Mouse (Mus musculus) heart, embryonic 16.5 days (tissue): ENCODE measurements around the gene Plppr2. TPM values are rescaled to one million over a fixed set of nuclear protein-coding genes. Genes with fewer than 3 reads are reported as not detected.

Source experiments
- ATAC-seq: fragments of 200-750 bp; cut with Nextera tagmentation; replicated peaks from 2 replicates; pipeline ENCODE4 v1.8.0; 2017; ENCODE audit warnings: moderate number of reproducible peaks; ENCODE audit not compliant: insufficient read depth, low FRiP score; ENCODE audit errors: extremely low read depth
- H3K27ac ChIP-seq: fragments of 300-500 bp; sonication (generic); 2 replicates; pipeline ENCODE4 v1.5.1; 2014; ENCODE audit warnings: mild to moderate bottlenecking, low read length, control low read depth, moderate library complexity
- H3K27me3 ChIP-seq: fragments of 300-500 bp; sonication (generic); 2 replicates; pipeline ENCODE4 v1.6.1; 2014; ENCODE audit warnings: low read length, mixed read lengths; ENCODE audit not compliant: control insufficient read depth, insufficient read depth
- H3K36me3 ChIP-seq: fragments of 300-500 bp; sonication (generic); 2 replicates; pipeline ENCODE4 v1.6.1; 2014; ENCODE audit not compliant: control insufficient read depth, insufficient read depth
- H3K4me1 ChIP-seq: fragments of 300-500 bp; sonication (generic); 2 replicates; pipeline ENCODE4 v1.6.1; 2014; ENCODE audit warnings: low read length, mixed read lengths; ENCODE audit not compliant: control insufficient read depth, insufficient read depth
- H3K4me2 ChIP-seq: fragments of 300-500 bp; sonication (generic); 2 replicates; pipeline ENCODE4 v1.6.1; 2014; ENCODE audit warnings: low read depth, mild to moderate bottlenecking, control low read depth, low read length
- H3K4me3 ChIP-seq: fragments of 300-500 bp; sonication (generic); 2 replicates; pipeline ENCODE4 v1.5.1; 2014; ENCODE audit warnings: mild to moderate bottlenecking, control low read depth, low read length
- H3K9ac ChIP-seq: fragments of 300-500 bp; sonication (generic); 2 replicates; pipeline ENCODE4 v1.6.1; 2014; ENCODE audit warnings: low read length, control low read depth
- H3K9me3 ChIP-seq: fragments of 300-500 bp; sonication (generic); replicated peaks from 2 replicates; pipeline ENCODE4 v1.6.1; 2016; ENCODE audit warnings: low read length; ENCODE audit not compliant: control insufficient read depth
- WGBS: fragments of 180-500 bp; shearing (Covaris S2); extraction: QIAGEN DNeasy Blood & Tissue Kit; methylation state at CpG from one replicate; pipeline ENCODE4 v1.1.7; 2014; 5-methylcytosine and 5-hydroxymethylcytosine counted together
- polyA plus RNA-seq: library from polyadenylated mRNA; unstranded; fragments of >200 nt; fragmentation: Nextera tagmentation; extraction: Ambion mirVana; gene quantifications from 2 replicates; pipeline ENCODE4 v1.2.1, GENCODE M21; 2015

Gene Plppr2
- polyA plus RNA-seq, 1 experiment from 2014 or later, result 4.3 TPM

DNA sequence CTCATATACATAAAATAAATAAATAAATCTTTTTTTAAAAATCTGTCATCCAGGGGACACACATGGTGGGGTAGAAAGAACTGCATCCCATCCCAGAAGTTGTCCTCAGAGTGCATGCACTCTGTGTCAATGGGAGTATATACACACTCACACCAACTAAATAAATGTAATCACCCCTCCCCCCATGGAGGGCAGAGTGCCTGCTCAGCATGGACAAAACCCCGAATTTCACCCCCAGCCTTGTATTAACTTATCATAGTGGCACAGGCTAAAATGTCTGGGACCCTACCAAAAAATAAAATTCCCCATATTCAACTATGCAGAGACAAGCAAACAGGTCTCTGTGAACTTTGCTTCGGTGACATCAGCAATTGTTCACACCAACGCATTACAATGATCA is 17.8 kb downstream of the Plppr2 start:
- Histone ChIP-seq H3K9ac (no peak overlapping the region), H3K27ac (no peak overlapping the region), H3K36me3 (no peaks in the 10 kb centered on the region), H3K4me3 (no peak overlapping the region), H3K27me3 (0 out of 2 replicates have a peak, but pooled peaks cover 2% of the 10 kb centered on the region), H3K4me1 (peaks cover 4% of the 10 kb centered on the region), H3K9me3 (no peaks in the 10 kb centered on the region), H3K4me2 (0 out of 2 replicates have a peak overlapping the region, but pooled peaks have one; percentile 69)
- ATAC-seq, result no peak
- 75% methylated on average over 3 of the region's 3 CpGs for WGBS

DNA sequence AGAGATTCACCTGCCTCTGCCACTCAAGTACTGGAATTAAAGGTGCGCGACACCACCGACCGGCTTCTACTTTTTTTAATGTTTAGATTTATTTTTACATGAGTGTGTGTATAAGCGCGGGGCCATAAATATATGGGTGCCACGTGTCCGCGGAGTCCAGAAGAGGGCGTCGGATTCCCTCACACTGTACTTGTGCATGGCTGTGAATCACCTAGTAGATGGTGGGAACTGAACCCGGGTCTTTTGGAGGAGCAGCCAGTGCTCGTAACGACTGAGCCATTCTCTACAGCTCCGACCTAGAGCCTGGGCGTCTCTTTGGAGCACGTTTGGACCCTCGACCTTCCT is 18.4 kb downstream of the Plppr2 start:
- WGBS, result 2% methylated on average over 18 of the region's 18 CpGs

DNA sequence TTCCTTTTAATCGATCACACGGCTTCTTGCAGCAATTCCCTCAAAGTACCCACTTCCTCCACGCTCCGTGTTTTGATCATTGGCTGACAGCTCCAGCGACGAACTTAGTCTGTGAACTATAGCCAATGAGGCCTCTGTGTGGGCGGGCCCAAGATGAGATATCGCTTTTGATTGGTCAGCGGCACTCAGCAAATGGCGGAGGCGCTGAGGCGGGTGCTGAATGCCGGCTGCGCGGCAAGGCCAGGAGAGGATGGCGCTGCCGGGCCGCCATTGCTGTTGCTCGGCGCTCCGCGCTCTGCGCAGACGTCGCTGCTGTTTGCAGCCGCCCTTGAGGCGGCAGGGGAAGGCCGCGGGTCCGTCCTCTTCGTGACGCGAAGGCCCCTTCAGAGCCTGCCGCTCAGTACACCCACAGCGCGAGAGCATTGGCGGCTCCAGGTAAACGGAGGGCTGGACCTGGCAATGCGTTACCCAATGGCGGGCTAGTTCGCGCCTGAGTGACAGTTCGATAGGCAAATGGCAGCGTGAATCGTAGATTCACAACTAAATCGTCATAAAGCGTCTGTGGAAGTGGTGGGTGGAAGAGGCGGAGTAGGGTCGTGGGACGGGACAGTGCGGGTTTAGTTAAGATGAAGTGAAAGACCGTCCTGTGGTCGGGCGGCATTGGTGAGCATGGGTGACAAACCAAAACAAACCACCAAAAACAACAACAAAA is 18.9 kb downstream of the Plppr2 start, which contains the start of gene Swsap1:
Gene Swsap1, plus strand, starts transcription at position 186 of the 712 bp plus-strand sequence.
- Histone ChIP-seq H3K4me1 (peaks cover 6% of the 10 kb centered on the region), H3K36me3 (no peaks in the 10 kb centered on the region), H3K9ac (peak within 1 kb of the TSS; percentile 87), H3K4me3 (peak within 1 kb of the TSS; percentile 78), H3K9me3 (no peaks in the 10 kb centered on the region), H3K27me3 (peaks cover 9% of the 10 kb centered on the region), H3K4me2 (peak within 1 kb of the TSS; percentile 79), H3K27ac (peak within 1 kb of the TSS; percentile 92)
- peak; percentile 97 for ATAC-seq
- WGBS, result under 1% methylated on average over 54 of the region's 54 CpGs

More for the DNA sequence above, 18.4 kb downstream of the Plppr2 start:
- ATAC-seq, result peak; percentile 56
- peaks cover 5% of the 10 kb centered on the region for H3K27me3 ChIP-seq
- peaks cover 4% of the 10 kb centered on the region for H3K4me1 ChIP-seq
- peak overlapping the region; percentile 92 for H3K27ac ChIP-seq
- peak overlapping the region; percentile 87 for H3K9ac ChIP-seq
- H3K36me3 ChIP-seq, result no peaks in the 10 kb centered on the region
- peak overlapping the region; percentile 69 for H3K4me2 ChIP-seq
- no peaks in the 10 kb centered on the region for H3K9me3 ChIP-seq
- peak overlapping the region; percentile 78 for H3K4me3 ChIP-seq

DNA sequence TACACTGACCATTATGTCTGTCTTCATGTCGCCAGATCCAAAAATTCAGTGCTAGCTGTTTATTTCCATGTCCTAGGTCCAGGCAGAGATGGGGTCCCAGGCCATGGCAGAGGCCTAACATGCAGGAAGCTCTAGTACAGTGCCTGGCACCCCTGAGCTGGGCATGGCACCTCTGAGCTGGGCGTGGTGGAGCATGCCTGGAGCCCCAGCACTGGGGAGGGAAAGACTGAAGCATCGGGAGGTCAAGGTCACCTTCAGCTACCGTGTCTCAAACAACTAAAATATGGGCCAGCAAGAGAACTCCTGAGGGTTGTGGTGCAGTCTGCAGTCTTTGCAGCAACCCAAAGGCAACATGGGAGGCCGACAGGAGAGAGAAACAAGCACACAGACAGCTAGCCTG is 21.5 kb downstream of the Plppr2 start:
- 70% methylated on average over 5 of the region's 5 CpGs for WGBS
- H3K4me2 ChIP-seq, result no peak overlapping the region
- peaks cover 28% of the 10 kb centered on the region for H3K4me1 ChIP-seq
- H3K36me3 ChIP-seq, result no peaks in the 10 kb centered on the region
- ATAC-seq, result no peak
- H3K4me3 ChIP-seq, result no peak overlapping the region
- H3K27me3 ChIP-seq, result peaks cover 24% of the 10 kb centered on the region
- H3K9me3 ChIP-seq, result no peaks in the 10 kb centered on the region
- H3K27ac ChIP-seq, result no peak overlapping the region
- H3K9ac ChIP-seq, result no peak overlapping the region

DNA sequence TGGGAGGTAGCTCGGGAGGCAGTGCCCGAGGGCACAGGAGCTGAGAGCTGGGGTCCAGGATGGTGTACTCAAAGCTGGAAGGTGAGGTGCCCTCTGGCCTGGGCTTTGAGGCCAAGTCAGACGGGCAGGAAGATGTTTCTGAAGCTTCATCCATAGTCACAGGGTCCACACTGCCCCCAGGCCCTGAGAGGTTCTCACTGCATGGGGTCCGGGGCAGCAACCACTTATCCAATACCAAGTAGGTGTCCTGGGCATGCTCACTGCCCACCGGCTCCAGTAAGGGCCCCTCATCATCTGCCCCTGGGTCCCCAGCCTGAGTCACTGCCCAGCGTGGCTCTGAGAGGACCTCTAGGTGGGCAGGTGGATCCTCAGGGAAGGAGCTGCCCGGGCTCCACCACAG is 22.4 kb downstream of the Plppr2 start:
- Histone ChIP-seq H3K9me3 (no peaks in the 10 kb centered on the region), H3K4me2 (no peak overlapping the region), H3K9ac (no peak overlapping the region), H3K4me3 (no peak overlapping the region), H3K27ac (no peak overlapping the region), H3K4me1 (peaks cover 33% of the 10 kb centered on the region), H3K27me3 (peaks cover 24% of the 10 kb centered on the region), H3K36me3 (no peaks in the 10 kb centered on the region)
- no peak for ATAC-seq
- 85% methylated on average over 7 of the region's 7 CpGs for WGBS

DNA sequence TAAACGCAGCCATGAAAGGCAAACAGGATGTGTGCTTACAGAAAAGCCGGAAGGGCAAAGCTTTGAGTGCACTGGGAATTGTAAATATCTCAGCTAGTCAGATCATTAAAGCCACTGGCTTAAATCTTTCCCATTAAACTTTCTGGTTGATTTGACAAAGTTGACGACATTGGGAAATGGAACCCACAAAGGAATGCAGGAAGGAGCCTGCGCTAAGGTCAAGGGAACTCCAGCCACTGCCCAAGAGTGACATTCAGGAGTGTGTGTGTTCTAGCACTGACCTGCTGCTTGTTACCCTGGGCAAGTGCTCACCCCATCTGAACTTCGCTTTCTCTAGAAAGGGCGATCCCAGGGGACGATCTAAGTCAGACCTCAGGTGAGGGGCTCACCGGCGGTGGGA is 23.3 kb downstream of the Plppr2 start:
- Histone ChIP-seq H3K9ac (no peak overlapping the region), H3K27ac (no peak overlapping the region), H3K4me2 (no peak overlapping the region), H3K27me3 (peaks cover 24% of the 10 kb centered on the region), H3K9me3 (no peaks in the 10 kb centered on the region), H3K36me3 (no peaks in the 10 kb centered on the region), H3K4me3 (no peak overlapping the region), H3K4me1 (peaks cover 33% of the 10 kb centered on the region)
- 57% methylated on average over 9 of the region's 9 CpGs for WGBS
- no peak for ATAC-seq

DNA sequence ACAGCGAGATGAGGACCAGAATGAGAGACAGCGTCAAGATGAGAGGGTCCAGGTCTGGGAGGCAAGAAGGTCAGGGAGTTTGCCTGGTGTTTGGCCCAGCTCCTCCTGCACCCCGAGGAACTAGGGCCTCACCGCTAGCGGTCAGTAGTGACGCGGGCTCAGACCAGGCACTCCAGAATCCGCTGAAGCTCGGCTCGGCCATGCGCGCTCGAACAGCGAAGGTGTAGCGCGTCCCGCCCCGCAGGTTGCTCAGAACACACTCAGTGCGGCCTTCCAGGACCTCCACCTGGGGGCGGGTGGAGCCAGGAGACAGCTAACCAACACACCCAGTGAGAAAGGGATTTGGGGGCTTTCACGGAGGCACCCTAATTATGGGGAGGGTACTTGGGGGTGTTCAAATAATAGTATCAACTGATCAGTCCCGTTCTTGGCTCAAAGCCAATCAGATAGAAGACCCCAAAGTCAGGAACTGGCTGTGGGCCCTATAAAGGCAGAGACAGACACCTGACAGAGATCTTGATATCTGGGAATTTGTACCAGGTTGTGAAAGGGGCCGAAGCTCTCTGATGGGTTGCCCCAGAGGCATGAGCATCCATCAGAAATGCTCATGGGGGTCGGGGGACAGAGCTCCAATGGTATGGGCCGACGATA is 23.9 kb downstream of the Plppr2 start:
- no peak overlapping the region for H3K27ac ChIP-seq
- H3K4me2 ChIP-seq, result no peak overlapping the region
- no peak overlapping the region for H3K9ac ChIP-seq
- H3K4me3 ChIP-seq, result no peak overlapping the region
- no peak for ATAC-seq
- no peaks in the 10 kb centered on the region for H3K9me3 ChIP-seq
- peaks cover 33% of the 10 kb centered on the region for H3K4me1 ChIP-seq
- no peaks in the 10 kb centered on the region for H3K36me3 ChIP-seq
- peaks cover 24% of the 10 kb centered on the region for H3K27me3 ChIP-seq
- 24% methylated on average over 26 of the region's 26 CpGs for WGBS

DNA sequence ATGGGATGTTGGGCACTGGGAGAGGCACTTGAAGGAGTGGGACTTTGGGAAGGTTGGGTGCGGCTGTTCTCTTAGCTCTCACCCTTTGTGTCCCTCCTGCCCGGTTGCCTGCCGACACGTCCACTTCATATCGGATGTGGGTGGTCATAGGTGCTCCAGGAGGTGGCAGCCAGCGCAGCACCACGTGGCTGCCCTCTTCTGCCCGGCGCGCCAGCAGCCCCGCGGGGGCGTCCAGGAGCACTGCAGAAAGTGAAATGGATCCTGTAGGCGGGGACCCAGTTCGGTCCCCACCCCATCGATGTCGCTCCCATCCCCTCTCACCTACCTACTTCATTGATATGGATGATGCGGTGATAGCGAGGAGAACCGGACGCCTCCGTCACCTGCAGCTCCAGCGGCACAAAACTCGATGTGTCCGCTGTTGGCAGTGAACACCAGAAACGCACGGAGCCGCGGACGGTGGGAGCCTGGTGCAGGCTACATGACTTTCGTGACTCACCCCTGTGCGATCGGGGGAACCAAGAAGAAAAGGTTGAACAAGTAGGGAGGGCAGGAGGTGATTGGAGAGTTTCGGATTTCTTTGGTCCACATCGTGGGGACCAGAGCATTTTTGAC is 24.6 kb downstream of the Plppr2 start:
- Histone ChIP-seq H3K4me1 (peaks cover 30% of the 10 kb centered on the region), H3K4me3 (peak overlapping the region; percentile 51), H3K9ac (peak overlapping the region; percentile 55), H3K36me3 (no peaks in the 10 kb centered on the region), H3K27ac (no peak overlapping the region), H3K9me3 (no peaks in the 10 kb centered on the region), H3K4me2 (peak overlapping the region; percentile 77), H3K27me3 (peaks cover 24% of the 10 kb centered on the region)
- no peak for ATAC-seq
- 1% methylated on average over 34 of the region's 35 CpGs for WGBS

DNA sequence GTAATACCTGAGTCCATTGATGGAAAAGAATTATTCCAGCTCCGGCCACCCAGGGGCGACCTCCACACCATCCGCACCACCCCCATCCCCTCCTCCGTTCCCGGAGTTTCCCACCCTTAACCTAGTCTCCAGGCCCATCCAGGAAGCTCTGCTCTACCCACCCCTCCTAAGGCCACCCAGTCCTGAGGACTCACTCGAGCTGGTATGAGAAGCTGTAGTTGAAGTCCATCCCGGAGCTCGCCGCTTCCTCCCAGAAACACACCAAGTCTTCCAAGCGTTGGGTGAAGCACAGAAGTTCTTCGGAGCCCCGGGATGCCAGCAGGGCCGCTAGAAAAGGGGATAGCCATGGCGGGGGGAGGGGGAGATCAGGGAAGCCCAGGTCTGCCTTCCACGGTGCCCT is 25.2 kb downstream of the Plppr2 start:
- H3K27ac ChIP-seq, result no peak overlapping the region
- peak overlapping the region; percentile 55 for H3K9ac ChIP-seq
- H3K4me1 ChIP-seq, result peaks cover 29% of the 10 kb centered on the region
- H3K4me3 ChIP-seq, result peak overlapping the region; percentile 51
- WGBS, result 2% methylated on average over 15 of the region's 15 CpGs
- no peaks in the 10 kb centered on the region for H3K9me3 ChIP-seq
- peak; percentile 21 for ATAC-seq
- H3K4me2 ChIP-seq, result peak overlapping the region; percentile 77
- no peaks in the 10 kb centered on the region for H3K36me3 ChIP-seq
- H3K27me3 ChIP-seq, result peaks cover 24% of the 10 kb centered on the region
